Comparison of ENCODE assay signal across 26 mouse cellular contexts in genomic region chr10:123567677-123568076, GRCm38 (mm10).
A peak's percentile ranks its signal among the peaks of the same experiment; 100 is the strongest.
DNase-seq lines count a peak whose midpoint lies in the region; ATAC-seq and TF ChIP-seq lines count a peak whose summit lies in the region.
"Had no signal": no experiment of that assay in that cellular context is flagged by ENCODE, and none has a peak within 500 bp of the region (broad histone marks: within the 10 kb centered on the region; RNA-seq: fewer than 3 reads in every experiment).

No protein-coding gene starts in this region.

- DNase-seq in hindbrain, embryonic 10.5 days (ENCODE audit: low spot score): peak; percentile 26
- DNase-seq in liver, postnatal 0 days: peak; percentile 16
- no peak for DNase-seq in liver
- peak; percentile 25 for DNase-seq in kidney, postnatal 10 days
- no peak for DNase-seq in heart, adult 8-10 months (ENCODE audit: low spot score)
- DNase-seq in heart, embryonic 10.5 days (ENCODE audit: low spot score): no peak
- DNase-seq: adrenal gland, postnatal 25 days; cerebellum, adult 8-10 months; forebrain, postnatal 0 days; gastrocnemius, postnatal 36 days; heart, adult 2 months; heart, postnatal 36 days; left cerebral cortex, postnatal 4 days; lung, embryonic 14.5 days; retina, postnatal 1 day; right cerebral cortex, postnatal 25 days; spleen, adult 18-20 months had no signal

- no peak for ATAC-seq in hindbrain, embryonic 13.5 days (ENCODE audit: low FRiP score)
- peak; percentile 59 for ATAC-seq in liver, postnatal 0 days
- no peak for ATAC-seq in erythroblast, adult 5-6 weeks (replicated peaks; ENCODE audit: low FRiP score, poor library complexity, severe bottlenecking)
- ATAC-seq: forebrain, postnatal 0 days; midbrain, embryonic 13.5 days had no signal

- no peak for TF ChIP-seq CTCF in liver, postnatal 0 days (IDR thresholded peaks at IDR 0.05; ENCODE audit: low read depth)

- H3K36me3 ChIP-seq in hindbrain, embryonic 10.5 days: no peaks in the 10 kb centered on the region
- no peaks in the 10 kb centered on the region for H3K36me3 ChIP-seq in hindbrain, embryonic 13.5 days
- H3K36me3 ChIP-seq in liver, postnatal 0 days (replicated peaks; ENCODE audit: insufficient read depth, low read length): no peaks in the 10 kb centered on the region
- H3K36me3 ChIP-seq in heart, embryonic 10.5 days: no peaks in the 10 kb centered on the region
- H3K36me3 ChIP-seq: embryonic facial prominence, embryonic 15.5 days; heart, embryonic 15.5 days; hindbrain, embryonic 15.5 days; limb, embryonic 15.5 days; midbrain, embryonic 13.5 days; neural tube, embryonic 12.5 days had no signal

- no peak overlapping the region for H3K4me3 ChIP-seq in hindbrain, embryonic 10.5 days
- no peak overlapping the region for H3K4me3 ChIP-seq in hindbrain, embryonic 13.5 days
- no peak overlapping the region for H3K4me3 ChIP-seq in liver, postnatal 0 days (ENCODE audit: low read depth, low read length)
- no peak overlapping the region for H3K4me3 ChIP-seq in heart, embryonic 10.5 days
- H3K4me3 ChIP-seq: embryonic facial prominence, embryonic 15.5 days; heart, adult 2 months; heart, embryonic 15.5 days; hindbrain, embryonic 15.5 days; left cerebral cortex, adult 2 months; limb, embryonic 15.5 days; midbrain, embryonic 13.5 days; neural tube, embryonic 12.5 days had no signal

- no peaks in the 10 kb centered on the region for H3K9me3 ChIP-seq in hindbrain, embryonic 10.5 days
- H3K9me3 ChIP-seq in hindbrain, embryonic 13.5 days: no peaks in the 10 kb centered on the region
- H3K9me3 ChIP-seq in liver, postnatal 0 days (ENCODE audit: low read length): no peaks in the 10 kb centered on the region
- no peaks in the 10 kb centered on the region for H3K9me3 ChIP-seq in heart, embryonic 10.5 days
- H3K9me3 ChIP-seq: embryonic facial prominence, embryonic 15.5 days; heart, embryonic 15.5 days; hindbrain, embryonic 15.5 days; limb, embryonic 15.5 days; midbrain, embryonic 13.5 days; neural tube, embryonic 12.5 days had no signal

- 0 out of 2 replicates have a peak, but pooled peaks cover 5% of the 10 kb centered on the region for H3K4me1 ChIP-seq in hindbrain, embryonic 10.5 days (replicated peaks)
- peaks cover 9% of the 10 kb centered on the region; the same call in 1 of the 2 replicates for H3K4me1 ChIP-seq in hindbrain, embryonic 13.5 days (replicated peaks)
- no peaks in the 10 kb centered on the region for H3K4me1 ChIP-seq in liver, postnatal 0 days (ENCODE audit: insufficient read depth)
- H3K4me1 ChIP-seq in heart, embryonic 10.5 days: no peaks in the 10 kb centered on the region
- H3K4me1 ChIP-seq: embryonic facial prominence, embryonic 15.5 days; heart, embryonic 15.5 days; neural tube, embryonic 12.5 days had no signal

- H3K9ac ChIP-seq in hindbrain, embryonic 13.5 days: no peak overlapping the region
- no peak overlapping the region for H3K9ac ChIP-seq in liver, postnatal 0 days (replicated peaks)
- H3K9ac ChIP-seq: embryonic facial prominence, embryonic 15.5 days; forebrain, postnatal 0 days; heart, embryonic 15.5 days; hindbrain, embryonic 15.5 days; limb, embryonic 15.5 days; lung, embryonic 14.5 days; midbrain, embryonic 13.5 days; neural tube, embryonic 12.5 days had no signal

- no peak for TF ChIP-seq EP300 in liver, postnatal 0 days (IDR thresholded peaks at IDR 0.05; ENCODE audit: low read depth)

- no peak overlapping the region for H3K4me2 ChIP-seq in hindbrain, embryonic 13.5 days
- H3K4me2 ChIP-seq in liver, postnatal 0 days (ENCODE audit: low read depth, low read length): no peak overlapping the region
- H3K4me2 ChIP-seq: embryonic facial prominence, embryonic 15.5 days; heart, embryonic 15.5 days; hindbrain, embryonic 15.5 days; limb, embryonic 15.5 days; lung, embryonic 14.5 days; midbrain, embryonic 13.5 days; neural tube, embryonic 12.5 days had no signal

- WGBS in hindbrain, embryonic 10.5 days: 62% methylated on average over 1 of the region's 1 CpGs
- WGBS in hindbrain, embryonic 13.5 days: 86% methylated on average over 1 of the region's 1 CpGs
- 71% methylated on average over 1 of the region's 1 CpGs for WGBS in liver, postnatal 0 days (ENCODE audit: insufficient replicate concordance)
- 77% methylated on average over 1 of the region's 1 CpGs for WGBS in heart, embryonic 10.5 days

- H3K27ac ChIP-seq in hindbrain, embryonic 10.5 days: no peak overlapping the region
- H3K27ac ChIP-seq in hindbrain, embryonic 13.5 days: no peak overlapping the region
- no peak overlapping the region for H3K27ac ChIP-seq in liver, postnatal 0 days (ENCODE audit: low read depth)
- no peak overlapping the region for H3K27ac ChIP-seq in heart, embryonic 10.5 days
- H3K27ac ChIP-seq: embryonic facial prominence, embryonic 15.5 days; heart, adult 2 months; heart, embryonic 15.5 days; hindbrain, embryonic 15.5 days; left cerebral cortex, adult 2 months; limb, embryonic 15.5 days; midbrain, embryonic 13.5 days; neural tube, embryonic 12.5 days had no signal

- no peaks in the 10 kb centered on the region for H3K27me3 ChIP-seq in hindbrain, embryonic 10.5 days (ENCODE audit: insufficient read depth, poor library complexity, severe bottlenecking)
- H3K27me3 ChIP-seq in hindbrain, embryonic 13.5 days: no peaks in the 10 kb centered on the region
- no peaks in the 10 kb centered on the region for H3K27me3 ChIP-seq in liver, postnatal 0 days (ENCODE audit: insufficient read depth, low read length)
- no peaks in the 10 kb centered on the region for H3K27me3 ChIP-seq in heart, embryonic 10.5 days (ENCODE audit: insufficient read depth, poor library complexity, severe bottlenecking)
- H3K27me3 ChIP-seq: embryonic facial prominence, embryonic 15.5 days; heart, embryonic 15.5 days; hindbrain, embryonic 15.5 days; limb, embryonic 15.5 days; midbrain, embryonic 13.5 days; neural tube, embryonic 12.5 days had no signal

Comparison
In these comparisons a context has a peak if more than half of its experiments do, and no peak if none do; other contexts are left out.
1. DNase-seq: peak in hindbrain, embryonic 10.5 days (single experiment), liver, postnatal 0 days (single experiment) and kidney, postnatal 10 days (single experiment); none in liver (single experiment), heart, adult 8-10 months (single experiment) and heart, embryonic 10.5 days (single experiment).